Mouse (Mus musculus) E14TG2a.4 (cell line): ENCODE results near the gene Bicdl1.

Experiments used
- H3K27me3 ChIP-seq: 2 replicates; pipeline ENCODE4 v1.6.1; 2014; ENCODE audit warnings: low read length, control low read depth; ENCODE audit not compliant: insufficient read depth
- H3K36me3 ChIP-seq: 2 replicates; pipeline ENCODE4 v1.6.1; 2014; ENCODE audit warnings: low read length, control low read depth; ENCODE audit not compliant: insufficient read depth
- H3K4me1 ChIP-seq: replicated peaks from 2 replicates; pipeline ENCODE4 v1.6.1; 2014; ENCODE audit warnings: low read depth, low read length, control low read depth
- H3K4me3 ChIP-seq: replicated peaks from 2 replicates; pipeline ENCODE4 v1.5.1; 2014; ENCODE audit warnings: mild to moderate bottlenecking, low read length
- H3K9me3 ChIP-seq: 2 replicates; pipeline ENCODE4 v1.6.1; 2014; ENCODE audit warnings: low read length, control low read depth
- CTCF ChIP-seq: conservative IDR thresholded peaks from 2 replicates; pipeline ENCODE4 v1.5.1; 2014; ENCODE audit warnings: low read length
- NANOG ChIP-seq: IDR thresholded peaks from 2 replicates; pipeline ENCODE4 v1.6.1; 2014; ENCODE audit warnings: borderline replicate concordance, low read length, mixed read lengths
- POU5F1 ChIP-seq: IDR thresholded peaks from 2 replicates; pipeline ENCODE4 v1.6.1; 2014; ENCODE audit warnings: low read length, borderline replicate concordance

Gene Bicdl1

GRCm38 (mm10) chr5:115652681-115653575 lies 78.5 kb downstream of the Bicdl1 start:
- Histone ChIP-seq H3K27me3 (no peaks in the 10 kb centered on the region), H3K9me3 (no peaks in the 10 kb centered on the region), H3K4me1 (peaks cover 42% of the 10 kb centered on the region), H3K36me3 (peaks cover 54% of the 10 kb centered on the region), H3K4me3 (peak overlapping the region; percentile 72)
- TF ChIP-seq POU5F1, result no peak
- no peak for TF ChIP-seq NANOG
- peak; percentile 92 for TF ChIP-seq CTCF

GRCm38 (mm10) chr5:115651821-115652220 lies 79.6 kb downstream of the Bicdl1 start:
- H3K27me3 ChIP-seq, result no peaks in the 10 kb centered on the region
- H3K4me3 ChIP-seq, result no peak overlapping the region; the same call in 1 of the 2 replicates
- TF ChIP-seq POU5F1 (no peak), NANOG (no peak), CTCF (no peak)
- no peaks in the 10 kb centered on the region for H3K9me3 ChIP-seq
- H3K4me1 ChIP-seq, result peaks cover 37% of the 10 kb centered on the region
- peaks cover 58% of the 10 kb centered on the region for H3K36me3 ChIP-seq

GRCm38 (mm10) chr5:115650885-115651284 lies 80.5 kb downstream of the Bicdl1 start:
- no peak overlapping the region for H3K4me3 ChIP-seq
- no peaks in the 10 kb centered on the region for H3K27me3 ChIP-seq
- H3K9me3 ChIP-seq, result no peaks in the 10 kb centered on the region
- H3K4me1 ChIP-seq, result peaks cover 46% of the 10 kb centered on the region
- TF ChIP-seq CTCF (no peak), POU5F1 (no peak), NANOG (no peak)
- peaks cover 62% of the 10 kb centered on the region for H3K36me3 ChIP-seq

GRCm38 (mm10) chr5:115649699-115650098 lies 81.7 kb downstream of the Bicdl1 start:
- Histone ChIP-seq H3K27me3 (no peaks in the 10 kb centered on the region), H3K36me3 (peaks cover 68% of the 10 kb centered on the region), H3K4me3 (no peak overlapping the region), H3K9me3 (no peaks in the 10 kb centered on the region), H3K4me1 (peaks cover 50% of the 10 kb centered on the region)
- TF ChIP-seq NANOG, result no peak
- TF ChIP-seq POU5F1, result no peak
- no peak for TF ChIP-seq CTCF

GRCm38 (mm10) chr5:115648876-115649275 lies 82.5 kb downstream of the Bicdl1 start:
- TF ChIP-seq NANOG, result no peak
- no peak for TF ChIP-seq POU5F1
- no peak for TF ChIP-seq CTCF
- Histone ChIP-seq H3K27me3 (no peaks in the 10 kb centered on the region), H3K36me3 (peaks cover 72% of the 10 kb centered on the region), H3K4me1 (peaks cover 43% of the 10 kb centered on the region), H3K4me3 (no peak overlapping the region), H3K9me3 (no peaks in the 10 kb centered on the region)

- H3K36me3 ChIP-seq, result peaks cover 99% of the 10 kb centered on the region
- H3K4me1 ChIP-seq, result peaks cover 54% of the 10 kb centered on the region
- TF ChIP-seq CTCF (no peak), NANOG (no peak), POU5F1 (no peak)
- H3K4me3 ChIP-seq, result no peak overlapping the region
- no peaks in the 10 kb centered on the region for H3K9me3 ChIP-seq
- H3K27me3 ChIP-seq, result no peaks in the 10 kb centered on the region
These were observed 87.2 kb downstream of the Bicdl1 start for GRCm38 (mm10) chr5:115644192-115644591.

- H3K27me3 ChIP-seq, result no peaks in the 10 kb centered on the region
- no peaks in the 10 kb centered on the region for H3K9me3 ChIP-seq
- no peak for TF ChIP-seq CTCF
- no peak for TF ChIP-seq NANOG
- TF ChIP-seq POU5F1, result no peak
- H3K36me3 ChIP-seq, result peaks cover 64% of the 10 kb centered on the region
- peaks cover 83% of the 10 kb centered on the region for H3K4me1 ChIP-seq
- H3K4me3 ChIP-seq, result no peak overlapping the region
These were observed 95.9 kb downstream of the Bicdl1 start for GRCm38 (mm10) chr5:115635536-115635935.

- no peak for TF ChIP-seq POU5F1
- TF ChIP-seq CTCF, result no peak
- TF ChIP-seq NANOG, result no peak
- H3K4me3 ChIP-seq, result no peak overlapping the region
- 0 out of 2 replicates have a peak, but pooled peaks cover 3% of the 10 kb centered on the region for H3K27me3 ChIP-seq
- peaks cover 49% of the 10 kb centered on the region for H3K36me3 ChIP-seq
- H3K4me1 ChIP-seq, result peaks cover 80% of the 10 kb centered on the region
- H3K9me3 ChIP-seq, result no peaks in the 10 kb centered on the region
These were observed 97.4 kb downstream of the Bicdl1 start for GRCm38 (mm10) chr5:115634046-115634445.

GRCm38 (mm10) chr5:115633060-115633459 lies 98.4 kb downstream of the Bicdl1 start:
- H3K27me3 ChIP-seq, result peaks cover 5% of the 10 kb centered on the region; the same call in 1 of the 2 replicates
- peak overlapping the region; percentile 97 for H3K4me3 ChIP-seq
- TF ChIP-seq CTCF (no peak), NANOG (no peak), POU5F1 (no peak)
- H3K36me3 ChIP-seq, result peaks cover 40% of the 10 kb centered on the region
- H3K9me3 ChIP-seq, result no peaks in the 10 kb centered on the region
- H3K4me1 ChIP-seq, result peaks cover 83% of the 10 kb centered on the region
